Mouse (Mus musculus): ENCODE measurements around the gene Icam4.

Icam4 gene

DNA sequence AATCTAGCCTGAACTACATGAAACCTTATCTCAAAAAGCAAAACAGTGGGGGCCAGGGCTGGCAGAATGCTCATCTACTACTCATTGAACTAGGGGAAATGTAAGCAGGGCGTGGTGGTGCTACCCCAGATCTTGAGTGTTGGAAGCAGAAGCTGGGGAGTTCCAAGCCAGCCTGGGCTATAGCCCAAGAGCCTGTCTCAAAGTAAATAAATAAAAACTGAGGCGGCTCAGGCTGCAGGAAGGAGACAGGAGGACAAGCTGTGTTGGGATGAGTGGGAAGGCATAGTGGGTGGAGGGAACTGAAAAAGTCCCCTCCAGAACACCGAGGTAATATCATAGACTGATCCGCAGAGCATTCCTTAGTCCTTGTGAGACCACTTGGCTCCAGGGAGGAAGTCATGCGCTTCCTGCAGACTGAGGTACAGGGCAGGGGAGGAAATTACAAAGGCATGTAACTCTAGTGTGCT, 17.3 kb upstream of the Icam4 start:
- no peak for DNase-seq (ENCODE audit: low spot score)

DNA sequence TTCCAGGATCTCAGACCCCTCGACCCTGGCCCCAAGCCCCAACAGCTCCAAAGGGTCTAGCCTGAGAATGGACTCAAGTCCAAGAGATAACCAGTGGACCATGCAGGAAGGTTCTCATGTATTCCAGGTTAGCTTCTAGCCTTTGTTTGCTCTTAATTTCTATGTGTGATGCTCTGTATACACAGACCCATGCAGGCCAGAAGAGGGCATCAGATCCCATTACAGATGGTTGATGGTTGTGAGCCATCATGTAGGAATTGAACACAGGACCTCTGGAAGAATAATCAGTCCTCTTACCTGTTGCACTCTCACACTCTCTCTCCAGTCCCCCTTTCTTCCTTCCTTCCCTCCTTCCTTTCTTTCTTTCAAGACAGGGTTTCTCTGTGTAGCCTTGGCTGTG, 16.8 kb upstream of the Icam4 start:
- DNase-seq (ENCODE audit: low spot score): no peak

DNA sequence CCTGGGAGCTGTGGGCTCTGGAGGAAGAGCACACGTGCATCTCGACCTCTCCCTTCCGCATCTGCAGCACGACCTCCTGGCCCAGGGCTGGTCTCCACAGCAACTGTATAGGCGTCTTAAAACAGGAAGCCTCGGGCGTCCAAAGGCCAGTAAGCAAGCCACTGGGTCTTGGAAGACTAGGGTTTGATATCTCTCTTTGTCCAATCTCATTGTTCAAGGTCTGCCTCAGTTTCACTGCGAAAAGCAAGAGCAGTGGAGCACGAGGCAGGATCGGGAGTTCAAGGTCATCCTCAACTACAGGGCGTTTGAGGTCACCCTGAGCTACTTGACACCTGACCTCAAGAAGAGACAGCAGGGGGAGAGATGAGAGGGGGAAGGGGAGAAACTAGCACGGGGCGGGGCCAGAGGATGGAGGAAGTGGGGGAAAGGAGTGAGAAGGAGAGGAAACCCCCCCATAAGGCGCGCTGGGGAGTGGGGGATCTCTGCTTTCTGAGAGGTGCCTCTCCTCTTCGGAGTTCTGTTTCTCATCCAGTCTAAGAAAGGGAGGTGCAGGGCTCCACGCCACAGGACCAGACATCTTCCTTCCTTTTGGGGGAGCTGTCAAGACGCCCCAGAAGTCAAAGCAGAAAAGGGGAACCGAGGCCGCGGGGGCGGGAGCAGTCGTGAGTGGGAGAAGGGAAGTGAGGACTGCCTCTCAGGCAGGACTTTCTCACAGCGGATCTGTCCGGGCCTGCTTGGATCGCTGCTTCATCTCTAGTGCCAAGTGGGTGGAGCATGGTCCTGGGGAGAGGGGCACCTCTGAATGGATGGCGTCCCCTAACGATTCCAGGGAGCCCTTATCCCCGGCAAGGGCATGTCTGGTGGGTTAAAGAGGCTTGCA, 14.2 kb upstream of the Icam4 start:
- DNase-seq (ENCODE audit: low spot score): peak; percentile 55

DNA sequence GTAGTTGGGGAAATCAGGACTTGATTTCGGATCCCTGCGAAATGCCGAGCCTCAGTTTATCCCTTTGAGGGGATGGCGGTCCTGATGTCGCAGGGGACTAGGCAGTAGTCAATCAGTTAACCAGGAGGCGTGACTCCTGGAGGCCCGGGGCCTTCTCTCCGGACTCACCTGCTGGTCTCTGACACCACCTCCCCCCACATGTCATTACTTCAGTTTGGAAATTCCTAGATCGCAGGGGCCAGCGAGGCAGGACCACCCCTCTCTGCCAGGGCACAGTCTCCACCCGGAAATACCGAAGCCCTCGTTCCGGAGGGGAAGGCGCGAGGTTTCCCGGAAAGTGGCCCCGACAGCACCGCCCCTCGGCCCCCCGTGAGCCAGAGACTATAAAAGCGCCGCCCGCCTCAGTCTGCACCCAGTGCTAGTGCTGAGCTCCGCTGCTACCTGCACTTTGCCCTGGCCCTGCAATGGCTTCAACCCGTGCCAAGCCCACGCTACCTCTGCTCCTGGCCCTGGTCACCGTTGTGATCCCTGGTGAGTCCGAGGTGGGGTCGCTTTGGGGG, 13.5 kb upstream of the Icam4 start, which contains the start of gene Icam1:
TSS of gene Icam1 (plus strand) at position 415 of the 560 bp plus-strand sequence.
- DNase-seq (ENCODE audit: low spot score): peak; percentile 59

DNA sequence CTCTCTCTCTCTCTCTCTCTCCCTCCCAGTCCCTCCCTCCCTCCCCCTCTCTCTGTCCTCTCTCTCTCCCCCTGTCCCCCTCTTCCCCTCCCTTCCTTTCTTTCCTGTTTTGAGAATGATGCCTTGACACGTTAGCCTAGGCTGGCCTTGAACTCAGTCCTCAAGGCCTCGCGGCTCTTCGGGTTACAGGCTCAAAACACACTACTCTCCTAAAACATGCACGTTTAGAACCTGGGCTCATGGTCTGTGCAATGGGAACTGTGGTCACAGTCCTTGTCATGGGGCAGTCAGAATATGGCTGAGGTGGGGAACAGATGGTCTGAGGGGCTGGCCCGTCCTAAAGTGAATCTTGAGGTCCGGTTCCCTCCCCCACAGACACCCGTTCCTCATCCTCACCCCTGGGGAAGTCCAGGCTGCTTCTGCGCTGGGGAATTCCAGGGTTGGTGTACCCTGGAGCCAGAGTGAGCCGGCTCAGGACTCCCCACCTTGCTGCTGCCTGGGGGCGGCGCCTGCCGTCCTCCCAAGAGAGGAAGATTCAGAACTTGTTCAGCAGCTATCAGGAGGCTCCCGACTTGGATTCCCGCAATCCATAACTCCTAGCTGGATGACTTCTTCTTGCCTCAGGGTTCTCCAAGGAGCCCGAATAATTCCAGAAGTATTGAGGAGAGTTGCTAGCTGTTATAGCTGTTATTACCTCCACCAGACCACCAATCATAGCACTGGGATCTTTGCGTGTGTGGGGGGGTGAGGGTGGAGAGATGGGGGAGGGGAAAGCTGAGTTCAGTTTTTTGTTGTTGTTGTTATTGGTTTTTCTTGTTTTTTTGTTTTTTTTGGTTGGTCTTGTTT, 12.6 kb upstream of the Icam4 start:
- DNase-seq (ENCODE audit: low spot score): no peak

DNA sequence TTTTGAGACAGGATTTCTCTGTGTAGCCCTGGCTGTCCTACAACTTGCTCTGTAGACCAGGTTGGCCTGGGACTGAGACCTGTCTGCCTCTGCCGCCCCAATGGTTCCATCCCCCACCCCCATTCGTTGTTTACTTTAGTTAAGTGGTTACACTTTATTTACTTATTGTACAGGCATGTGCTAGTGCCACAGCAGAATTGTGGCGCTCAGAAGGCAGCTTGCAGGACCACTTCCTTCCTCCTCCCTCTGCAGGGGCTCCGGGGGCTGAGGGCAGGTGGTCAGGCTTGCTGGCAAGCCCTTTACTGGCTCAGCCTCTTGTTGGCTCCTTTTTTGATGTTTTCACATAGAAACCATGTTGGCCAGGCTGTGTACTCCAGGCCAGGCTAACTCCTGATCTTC, 12.0 kb upstream of the Icam4 start:
- no peak for DNase-seq (ENCODE audit: low spot score)

DNA sequence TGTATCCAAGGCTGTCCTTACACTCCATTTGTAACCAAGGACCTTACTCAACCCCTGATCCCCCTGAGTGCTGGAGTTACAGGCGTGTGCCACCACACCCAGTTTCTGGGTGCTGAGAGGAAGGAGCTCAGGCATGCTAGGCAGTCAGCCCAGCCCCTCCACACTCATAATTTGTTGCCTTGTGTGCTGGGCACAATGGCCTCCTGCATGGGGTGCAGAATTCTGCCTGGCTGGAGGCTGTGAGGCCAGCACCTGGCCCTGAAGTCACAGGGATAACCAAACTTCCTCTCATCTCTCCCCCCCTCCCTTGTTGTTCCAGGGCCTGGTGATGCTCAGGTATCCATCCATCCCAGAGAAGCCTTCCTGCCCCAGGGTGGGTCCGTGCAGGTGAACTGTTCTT, 10.6 kb upstream of the Icam4 start:
- DNase-seq (ENCODE audit: low spot score): no peak

DNA sequence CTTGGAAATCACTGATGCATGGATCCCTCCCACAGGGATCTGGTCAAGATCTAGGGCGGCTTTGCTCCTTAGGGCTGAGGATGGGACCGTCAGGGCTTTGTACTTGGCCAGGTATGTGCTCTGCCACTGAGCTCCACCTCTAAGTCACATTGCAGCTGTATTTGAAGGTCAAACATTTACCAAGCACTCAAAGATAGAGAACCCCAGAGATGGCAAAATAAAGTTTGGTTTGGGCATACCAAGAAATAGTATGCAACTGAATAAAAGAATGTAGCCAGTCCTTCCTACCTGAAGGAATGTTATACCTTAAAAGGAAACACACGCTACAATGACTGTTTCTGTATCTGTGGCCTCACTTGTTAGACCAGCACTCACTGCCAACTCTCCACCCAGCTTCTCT, 7.8 kb upstream of the Icam4 start:
- no peak for DNase-seq (ENCODE audit: low spot score)

DNA sequence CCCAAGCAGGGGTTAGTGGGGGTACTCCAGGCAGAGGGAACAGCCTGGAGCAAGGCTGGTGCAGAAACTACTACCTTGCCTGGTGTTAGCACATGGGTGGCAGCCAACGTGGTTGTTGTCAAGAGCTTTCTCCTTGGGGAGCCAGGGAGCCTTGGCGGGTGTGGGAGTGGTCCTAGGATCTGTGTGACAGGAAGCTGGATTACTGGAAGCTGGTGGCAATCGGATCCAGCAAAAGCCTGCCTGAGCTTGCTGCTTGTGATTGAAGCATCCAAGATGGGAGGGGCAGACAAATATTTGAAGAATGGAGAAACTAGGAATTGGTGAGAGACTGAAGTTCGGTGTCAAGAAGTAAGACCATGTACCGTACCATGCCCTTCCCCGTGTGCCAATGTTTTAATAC, 6.9 kb upstream of the Icam4 start:
- no peak for DNase-seq (ENCODE audit: low spot score)

DNA sequence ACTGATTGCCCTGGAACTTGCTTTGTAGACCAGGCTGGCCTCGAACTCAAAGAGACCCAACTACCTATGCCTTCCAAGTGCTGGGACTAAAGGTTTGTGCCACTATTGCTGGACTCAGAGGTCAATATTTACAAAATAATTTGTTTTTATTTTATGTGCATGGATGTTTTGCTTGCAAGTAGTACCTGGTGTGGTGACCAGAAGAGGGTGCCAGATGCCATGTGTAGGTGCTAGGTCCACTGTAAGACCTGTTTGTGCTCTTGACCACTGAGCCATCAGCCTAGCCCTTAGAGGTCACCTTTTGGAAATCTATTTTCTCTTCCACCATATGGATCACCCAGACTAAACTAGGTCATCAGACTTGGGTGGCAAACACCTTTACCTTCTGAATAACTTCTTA, 6.4 kb upstream of the Icam4 start:
- DNase-seq (ENCODE audit: low spot score): no peak

DNA sequence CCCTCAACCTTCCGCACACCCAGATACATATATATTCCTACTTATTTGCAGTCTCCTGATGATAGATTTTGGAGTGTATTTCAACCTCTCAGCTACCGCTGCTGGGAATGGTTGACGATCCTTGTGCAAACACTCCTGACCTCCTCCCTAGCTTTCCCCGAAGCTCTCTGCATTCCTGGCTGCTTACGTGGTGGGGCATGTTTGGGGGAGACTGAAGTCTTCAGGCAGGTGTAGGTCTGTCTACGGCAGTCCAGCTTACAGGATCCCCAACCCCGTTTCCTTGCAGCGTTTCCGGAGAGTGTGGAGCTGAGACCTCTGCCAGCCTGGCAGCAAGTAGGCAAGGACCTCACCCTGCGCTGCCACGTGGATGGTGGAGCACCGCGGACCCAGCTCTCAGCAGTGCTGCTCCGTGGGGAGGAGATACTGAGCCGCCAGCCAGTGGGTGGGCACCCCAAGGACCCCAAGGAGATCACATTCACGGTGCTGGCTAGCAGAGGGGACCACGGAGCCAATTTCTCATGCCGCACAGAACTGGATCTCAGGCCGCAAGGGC, 3.8 kb upstream of the Icam4 start:
- no peak for DNase-seq (ENCODE audit: low spot score)

DNA sequence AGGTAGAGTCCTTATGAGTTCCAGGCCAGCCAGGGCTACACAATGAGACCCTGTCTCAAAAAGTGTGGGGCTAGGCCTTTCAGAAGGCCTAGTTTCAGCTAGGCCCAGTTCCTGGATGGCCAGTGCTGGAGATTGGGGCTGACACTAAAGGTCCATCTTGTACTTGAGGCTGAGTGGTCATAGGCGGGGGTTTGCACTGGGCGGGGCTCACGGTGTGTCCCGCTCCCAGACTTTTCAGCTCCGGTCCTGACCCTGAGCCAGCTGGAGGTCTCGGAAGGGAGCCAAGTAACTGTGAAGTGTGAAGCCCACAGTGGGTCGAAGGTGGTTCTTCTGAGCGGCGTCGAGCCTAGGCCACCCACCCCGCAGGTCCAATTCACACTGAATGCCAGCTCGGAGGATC, 2.3 kb upstream of the Icam4 start:
- no peak for DNase-seq (ENCODE audit: low spot score)

DNA sequence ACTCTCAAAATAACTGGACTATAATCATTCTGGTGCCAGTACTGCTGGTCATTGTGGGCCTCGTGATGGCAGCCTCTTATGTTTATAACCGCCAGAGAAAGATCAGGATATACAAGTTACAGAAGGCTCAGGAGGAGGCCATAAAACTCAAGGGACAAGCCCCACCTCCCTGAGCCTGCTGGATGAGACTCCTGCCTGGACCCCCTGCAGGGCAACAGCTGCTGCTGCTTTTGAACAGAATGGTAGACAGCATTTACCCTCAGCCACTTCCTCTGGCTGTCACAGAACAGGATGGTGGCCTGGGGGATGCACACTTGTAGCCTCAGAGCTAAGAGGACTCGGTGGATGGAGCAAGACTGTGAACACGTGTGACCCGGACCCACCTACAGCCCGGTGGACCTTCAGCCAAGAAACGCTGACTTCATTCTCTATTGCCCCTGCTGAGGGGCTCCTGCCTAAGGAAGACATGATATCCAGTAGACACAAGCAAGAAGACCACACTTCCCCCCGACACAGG, 1.3 kb upstream of the Icam4 start:
- no peak for DNase-seq (ENCODE audit: low spot score)

DNA sequence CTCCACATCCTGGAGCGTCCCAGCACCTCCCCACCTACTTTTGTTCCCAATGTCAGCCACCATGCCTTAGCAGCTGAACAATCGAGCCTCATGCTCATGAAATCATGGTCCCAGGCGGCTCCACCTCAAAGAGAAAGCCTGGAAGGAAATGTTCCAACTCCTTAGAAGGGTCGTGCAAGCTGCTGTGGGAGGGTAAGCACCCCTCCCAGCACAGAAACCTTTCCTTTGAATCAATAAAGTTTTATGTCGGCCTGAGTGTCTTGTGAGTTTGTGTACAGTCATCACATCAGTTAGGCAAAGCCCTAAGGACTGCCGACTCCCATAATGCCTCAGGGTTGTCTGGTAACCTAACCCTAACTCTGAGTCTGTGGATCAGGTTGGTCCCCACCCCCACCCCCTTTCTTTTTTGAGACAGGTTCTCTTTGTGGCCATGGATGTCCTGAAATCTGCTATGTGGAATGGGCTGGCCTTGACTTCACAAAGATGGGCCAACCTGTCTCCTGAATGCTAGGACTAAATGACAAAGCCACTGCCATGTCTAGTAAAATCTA, 538 bp upstream of the Icam4 start:
- no peak for DNase-seq (ENCODE audit: low spot score)

DNA sequence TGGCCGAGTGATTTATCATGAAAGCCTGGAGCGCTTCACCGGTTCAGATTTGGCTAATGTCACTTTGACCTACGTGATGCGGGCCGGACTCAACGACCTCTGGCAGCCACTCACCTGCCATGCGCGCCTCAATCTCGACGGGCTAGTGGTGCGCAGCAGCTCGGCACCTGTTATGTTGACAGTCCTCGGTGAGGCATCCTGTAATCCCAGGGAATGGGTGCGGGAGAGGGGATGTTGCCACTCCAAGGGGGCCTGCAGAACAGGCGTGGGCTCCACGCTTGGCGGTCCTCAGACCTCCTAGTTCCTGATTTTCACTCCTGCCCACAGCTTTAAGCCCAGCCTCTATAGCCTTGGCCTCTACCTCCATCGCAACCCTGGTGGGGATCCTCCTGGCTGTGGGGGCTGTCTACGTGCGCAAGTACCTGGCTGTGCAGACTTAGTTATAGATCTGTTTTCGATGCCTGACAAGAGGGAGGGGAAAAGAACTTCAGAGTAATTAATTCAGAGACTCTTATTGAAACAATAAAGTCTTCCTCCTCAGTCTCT, 955 bp downstream of the Icam4 start:
- DNase-seq (ENCODE audit: low spot score): no peak

DNA sequence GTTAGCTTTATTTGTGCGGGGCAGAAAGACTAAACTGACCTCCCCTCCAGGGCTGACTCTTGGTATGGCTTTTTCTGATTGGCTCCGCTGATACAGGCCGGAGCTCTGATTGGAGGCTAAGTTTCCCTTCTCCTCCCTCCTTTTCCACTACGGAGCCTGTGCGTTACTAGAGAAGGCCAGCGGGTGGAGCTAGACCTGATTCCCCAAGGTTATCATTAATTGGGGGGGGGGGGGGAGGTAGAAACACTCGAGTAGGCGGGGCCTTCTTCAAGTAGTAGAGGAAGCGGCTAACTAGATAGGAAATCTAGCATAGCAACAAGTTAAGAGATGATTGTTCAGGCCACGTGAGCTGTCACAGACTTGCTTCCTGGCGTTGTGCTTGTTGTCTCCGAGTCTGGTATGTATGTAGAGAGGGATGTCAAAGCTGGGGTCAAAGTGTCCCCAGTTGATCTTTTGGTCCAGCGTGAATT, 1.6 kb downstream of the Icam4 start:
- peak; percentile 84 for DNase-seq (ENCODE audit: low spot score)

DNA sequence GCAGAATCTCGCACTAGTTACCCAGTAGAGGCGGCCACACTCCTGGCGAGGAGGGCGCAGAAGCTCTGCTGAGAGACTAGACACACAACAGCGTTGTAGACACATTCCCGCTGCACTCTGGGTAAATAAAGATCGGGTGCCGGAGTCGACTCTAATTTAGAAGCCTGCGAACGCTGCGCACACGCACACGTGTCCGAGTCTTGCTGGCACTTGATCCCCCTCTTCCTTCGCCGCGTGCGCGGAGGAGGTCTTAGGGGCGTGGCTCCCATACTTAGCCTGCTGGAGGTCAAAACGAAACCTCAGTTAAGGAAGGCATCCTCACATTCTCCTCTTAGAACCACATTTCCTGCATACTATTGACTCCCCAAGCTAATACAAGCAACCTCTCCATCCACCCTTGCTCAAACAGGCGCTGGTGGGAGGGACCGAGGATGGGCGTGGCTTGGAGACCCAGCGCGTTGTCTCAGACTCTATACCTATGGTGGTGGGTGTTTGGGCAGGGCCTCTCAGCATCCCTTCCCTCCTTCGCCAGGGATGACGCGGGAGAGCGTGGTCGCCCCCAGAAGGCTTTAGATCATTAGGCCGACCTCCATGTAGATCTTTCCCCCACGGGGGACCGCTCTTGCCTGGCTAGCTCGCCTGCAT, 2.2 kb downstream of the Icam4 start:
- DNase-seq (ENCODE audit: low spot score): peak; percentile 71

DNA sequence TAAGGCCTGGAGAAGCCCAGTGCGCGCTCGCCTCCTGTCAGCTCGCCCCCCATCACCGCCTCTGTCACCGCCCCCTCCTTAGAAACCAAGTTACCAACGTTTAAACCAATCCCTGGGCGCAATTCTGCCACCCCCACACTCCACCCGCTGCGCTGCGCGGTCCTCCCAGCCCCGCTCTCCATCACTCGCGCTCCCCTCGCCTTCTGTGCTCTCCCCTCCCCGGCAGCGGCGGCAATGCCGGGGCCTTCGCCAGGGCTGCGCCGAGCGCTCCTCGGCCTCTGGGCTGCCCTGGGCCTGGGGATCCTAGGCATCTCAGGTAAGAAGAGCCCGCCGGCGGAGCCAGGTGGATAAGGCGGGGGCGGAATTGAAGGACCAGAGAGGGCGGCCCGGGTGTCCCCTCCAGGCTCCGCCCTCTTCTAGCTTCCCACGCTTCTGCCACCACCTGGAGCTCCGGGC, 2.8 kb downstream of the Icam4 start, which contains the start of gene Icam5:
TSS of gene Icam5 (plus strand) at position 178 of the 456 bp plus-strand sequence.
- no peak for DNase-seq (ENCODE audit: low spot score)

DNA sequence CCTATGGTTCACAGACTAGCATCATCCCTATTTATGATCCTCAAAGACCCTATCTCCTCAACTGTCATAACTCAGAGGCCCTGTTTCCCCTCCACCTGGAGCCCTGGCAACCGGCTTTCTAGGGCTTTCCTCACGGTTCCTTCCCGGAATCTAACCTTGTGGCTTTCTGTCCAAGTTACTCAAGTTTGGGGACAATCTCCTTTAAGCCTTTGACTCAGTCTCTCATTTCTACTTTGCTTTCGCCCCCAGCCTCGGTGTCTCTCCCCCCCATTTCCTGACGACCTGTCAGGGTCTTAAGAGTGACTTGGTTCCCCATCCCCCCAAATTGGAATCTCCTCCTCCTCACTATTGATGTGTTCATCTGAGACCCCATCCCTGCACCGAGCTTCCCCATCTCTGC, 3.3 kb downstream of the Icam4 start:
- DNase-seq (ENCODE audit: low spot score): no peak

DNA sequence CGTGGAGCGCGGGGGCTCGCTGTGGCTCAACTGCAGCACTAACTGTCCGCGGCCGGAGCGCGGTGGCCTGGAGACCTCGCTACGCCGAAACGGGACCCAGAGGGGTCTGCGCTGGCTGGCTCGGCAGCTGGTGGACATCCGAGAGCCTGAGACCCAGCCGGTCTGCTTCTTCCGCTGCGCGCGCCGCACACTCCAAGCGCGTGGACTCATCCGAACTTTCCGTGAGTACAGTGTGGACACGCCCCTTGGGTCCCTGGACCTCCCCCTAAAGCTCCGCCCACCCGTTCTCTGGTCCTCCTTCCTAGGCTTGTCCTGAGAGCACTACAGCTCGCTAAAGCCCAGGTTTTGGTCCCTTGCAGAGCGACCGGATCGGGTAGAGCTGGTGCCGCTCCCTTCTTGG, 4.0 kb downstream of the Icam4 start:
- DNase-seq (ENCODE audit: low spot score): peak; percentile 78

Measured in testis, postnatal 14 days (tissue).